Mouse (Mus musculus) ES-Bruce4 (cell line): ENCODE results near the gene Wfdc11.

Source experiments
- CTCF ChIP-seq: IDR thresholded peaks from one replicate; pipeline ENCODE4 v1.8.1; 2011; ENCODE audit warnings: low read depth, low read length
- POLR2A ChIP-seq: IDR thresholded peaks from one replicate; pipeline ENCODE4 v1.8.1; 2011; ENCODE audit warnings: low read length; ENCODE audit not compliant: insufficient read depth

DNA sequence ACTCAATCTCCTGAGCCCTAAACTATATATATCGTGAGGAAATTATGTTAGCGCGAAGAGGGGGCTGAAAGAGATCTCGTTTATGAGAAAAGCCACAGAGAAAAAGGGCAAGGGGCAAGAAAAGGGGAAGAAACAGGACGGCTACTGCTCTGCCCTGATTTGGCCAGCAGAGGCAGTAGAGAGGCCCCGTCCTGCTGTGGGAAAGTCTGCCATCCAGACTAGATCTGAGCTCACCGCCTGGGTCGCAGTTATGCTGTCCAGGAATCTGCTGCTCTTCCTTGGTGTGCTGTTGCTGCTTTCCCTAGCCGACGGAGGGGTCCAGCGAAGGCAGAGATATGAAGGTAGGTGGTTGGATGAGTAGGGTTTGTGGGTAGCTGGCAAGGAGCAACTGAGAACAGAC lies 18.0 kb downstream of the Wfdc11 start, which contains the start of gene Wfdc10:
- TF ChIP-seq POLR2A: no peak
- peak; percentile 86 for TF ChIP-seq CTCF
